ENCODE assay signal across 13 mouse cellular contexts in genomic region chr12:82251328-82251727, GRCm38 (mm10).
"Had no signal": no experiment of that assay in that cellular context is flagged by ENCODE, and none has a peak within 500 bp of the region (broad histone marks: within the 10 kb centered on the region; RNA-seq: fewer than 3 reads in every experiment).

No protein-coding gene starts in this region.

- DNase-seq: kidney, adult 8-10 months; kidney, postnatal 10 days; kidney, postnatal 36 days; layer of hippocampus, postnatal 36 days; liver, embryonic 13.5 days; lung, adult 2 months; lung, postnatal 14 days; lung, postnatal 4 days; midbrain, embryonic 14.5 days; right cerebral cortex, postnatal 14 days; right cerebral cortex, postnatal 4 days; thymus, adult 18-20 months had no signal

- ATAC-seq: intestine, postnatal 0 days had no signal
